Mouse (Mus musculus): ENCODE measurements around the gene Synj2. TPM values are rescaled to one million over a fixed set of nuclear protein-coding genes. Genes with fewer than 3 reads are reported as not detected.

Gene Synj2
- polyA plus RNA-seq, 1 experiment from 2014 or later = 0.62 TPM

GRCm38 (mm10) chr17:6073405-6073804 is 132.3 kb downstream of the Synj2 start:
- no peak overlapping the region for H3K27ac ChIP-seq (ENCODE audit: low read depth)
- H3K4me2 ChIP-seq (ENCODE audit: low read depth, low read length) = no peak overlapping the region
- peaks cover 5% of the 10 kb centered on the region; the same call in 1 of the 2 replicates for H3K36me3 ChIP-seq (replicated peaks; ENCODE audit: insufficient read depth, low read length)
- 74% methylated on average over 7 of the region's 7 CpGs for WGBS (ENCODE audit: insufficient replicate concordance)
- no peaks in the 10 kb centered on the region for H3K27me3 ChIP-seq (ENCODE audit: insufficient read depth, low read length)
- no peak for ATAC-seq
- H3K4me1 ChIP-seq (ENCODE audit: insufficient read depth) = no peaks in the 10 kb centered on the region
- no peaks in the 10 kb centered on the region for H3K9me3 ChIP-seq (ENCODE audit: low read length)
- no peak for TF ChIP-seq CTCF (IDR thresholded peaks at IDR 0.05; ENCODE audit: low read depth)
- TF ChIP-seq EP300 (IDR thresholded peaks at IDR 0.05; ENCODE audit: low read depth) = no peak
- no peak overlapping the region for H3K9ac ChIP-seq (replicated peaks)
- no peak for DNase-seq
- no peak overlapping the region for H3K4me3 ChIP-seq (ENCODE audit: low read depth, low read length)

GRCm38 (mm10) chr17:6079287-6080122 is 138.4 kb downstream of the Synj2 start, which contains the start of the genes Serac1 and Gtf2h5:
Serac1 (minus strand) TSS chr17:6079741.
Gtf2h5 (plus strand) TSS chr17:6079786.
- peaks cover 12% of the 10 kb centered on the region; the same call in 1 of the 2 replicates for H3K4me1 ChIP-seq (ENCODE audit: insufficient read depth)
- under 1% methylated on average over 68 of the region's 70 CpGs for WGBS (ENCODE audit: insufficient replicate concordance)
- peak within 1 kb of the TSS; percentile 88 for H3K9ac ChIP-seq (replicated peaks)
- peak within 1 kb of the TSS; percentile 88 for H3K4me3 ChIP-seq (ENCODE audit: low read depth, low read length)
- H3K27me3 ChIP-seq (ENCODE audit: insufficient read depth, low read length) = no peaks in the 10 kb centered on the region
- H3K27ac ChIP-seq (ENCODE audit: low read depth) = peak within 1 kb of the TSS; percentile 94
- peak; percentile 99 for DNase-seq
- H3K4me2 ChIP-seq (ENCODE audit: low read depth, low read length) = peak within 1 kb of the TSS; percentile 95
- ATAC-seq = peak; percentile 99
- peaks cover 14% of the 10 kb centered on the region for H3K36me3 ChIP-seq (replicated peaks; ENCODE audit: insufficient read depth, low read length)
- no peak; the same call in 1 of the 2 replicates for TF ChIP-seq CTCF (IDR thresholded peaks at IDR 0.05; ENCODE audit: low read depth)
- TF ChIP-seq EP300 (IDR thresholded peaks at IDR 0.05; ENCODE audit: low read depth) = no peak
- no peaks in the 10 kb centered on the region for H3K9me3 ChIP-seq (ENCODE audit: low read length)

GRCm38 (mm10) chr17:6083323-6083890 is 142.3 kb downstream of the Synj2 start:
- Histone ChIP-seq H3K9me3 (ENCODE audit: low read length) (no peaks in the 10 kb centered on the region), H3K4me1 (ENCODE audit: insufficient read depth) (peaks cover 12% of the 10 kb centered on the region; the same call in 1 of the 2 replicates), H3K4me3 (ENCODE audit: low read depth, low read length) (no peak overlapping the region), H3K36me3 (replicated peaks; ENCODE audit: insufficient read depth, low read length) (peaks cover 29% of the 10 kb centered on the region), H3K27ac (ENCODE audit: low read depth) (no peak overlapping the region), H3K9ac (replicated peaks) (no peak overlapping the region), H3K4me2 (ENCODE audit: low read depth, low read length) (no peak overlapping the region), H3K27me3 (ENCODE audit: insufficient read depth, low read length) (no peaks in the 10 kb centered on the region)
- DNase-seq (no peak), ATAC-seq (no peak)
- 83% methylated on average over 5 of the region's 5 CpGs for WGBS (ENCODE audit: insufficient replicate concordance)
- no peak for TF ChIP-seq CTCF (IDR thresholded peaks at IDR 0.05; ENCODE audit: low read depth)
- no peak for TF ChIP-seq EP300 (IDR thresholded peaks at IDR 0.05; ENCODE audit: low read depth)

GRCm38 (mm10) chr17:6091604-6092003 is 150.5 kb downstream of the Synj2 start:
- DNase-seq (no peak), ATAC-seq (no peak)
- H3K4me1 ChIP-seq (ENCODE audit: insufficient read depth) = no peaks in the 10 kb centered on the region
- H3K9ac ChIP-seq (replicated peaks) = no peak overlapping the region
- TF ChIP-seq EP300 (IDR thresholded peaks at IDR 0.05; ENCODE audit: low read depth) = no peak
- no peak for TF ChIP-seq CTCF (IDR thresholded peaks at IDR 0.05; ENCODE audit: low read depth)
- H3K4me3 ChIP-seq (ENCODE audit: low read depth, low read length) = no peak overlapping the region
- H3K4me2 ChIP-seq (ENCODE audit: low read depth, low read length) = no peak overlapping the region
- no peaks in the 10 kb centered on the region for H3K9me3 ChIP-seq (ENCODE audit: low read length)
- no peaks in the 10 kb centered on the region for H3K27me3 ChIP-seq (ENCODE audit: insufficient read depth, low read length)
- H3K36me3 ChIP-seq (replicated peaks; ENCODE audit: insufficient read depth, low read length) = peaks cover 6% of the 10 kb centered on the region
- H3K27ac ChIP-seq (ENCODE audit: low read depth) = no peak overlapping the region
- 69% methylated on average over 6 of the region's 6 CpGs for WGBS (ENCODE audit: insufficient replicate concordance)

Other genes starting within 250 kb of the Synj2 start
- gene Snx9, start 100.0 kb upstream of the Synj2 start, polyA plus RNA-seq (2015; fragmentation: Nextera tagmentation; extraction: Ambion mirVana) = 13.1 and 13.5 TPM in 2 replicates
- 0.43 and 0.73 TPM in 2 replicates for gene Serac1, start 138.5 kb downstream of the Synj2 start, polyA plus RNA-seq (2015; fragmentation: Nextera tagmentation; extraction: Ambion mirVana)
- gene Gtf2h5, start 138.5 kb downstream of the Synj2 start, polyA plus RNA-seq (2015; fragmentation: Nextera tagmentation; extraction: Ambion mirVana) = 70.4 and 73.5 TPM in 2 replicates
- gene Tulp4, start 165.2 kb downstream of the Synj2 start, polyA plus RNA-seq (2015; fragmentation: Nextera tagmentation; extraction: Ambion mirVana) = 14.2 and 17.8 TPM in 2 replicates